Mouse (Mus musculus): ENCODE results near the gene Olfr718-ps1. TPM values are rescaled to one million over a fixed set of nuclear protein-coding genes. Genes with fewer than 3 reads are reported as not detected.

Olfr718-ps1 gene
- polyA plus RNA-seq, 1 experiment from 2014 or later: not detected

GRCm38 (mm10) chr5:143127837-143128236, 19.5 kb downstream of the Olfr718-ps1 start:
- peaks cover 44% of the 10 kb centered on the region for H3K27me3 ChIP-seq
- 64% methylated on average over 8 of the region's 8 CpGs for WGBS (ENCODE audit: insufficient replicate concordance)
- H3K9me3 ChIP-seq (replicated peaks): no peaks in the 10 kb centered on the region
- H3K27ac ChIP-seq: no peak overlapping the region
- H3K9ac ChIP-seq: no peak overlapping the region
- H3K4me3 ChIP-seq (replicated peaks): no peak overlapping the region
- H3K4me2 ChIP-seq: no peak overlapping the region
- no peak for ATAC-seq (ENCODE audit: low read depth)
- H3K4me1 ChIP-seq (replicated peaks): peaks cover 5% of the 10 kb centered on the region
- no peak for DNase-seq
- no peaks in the 10 kb centered on the region for H3K36me3 ChIP-seq

- H3K36me3 ChIP-seq: no peaks in the 10 kb centered on the region
- peaks cover 44% of the 10 kb centered on the region for H3K27me3 ChIP-seq
- no peaks in the 10 kb centered on the region for H3K4me1 ChIP-seq (replicated peaks)
- H3K9me3 ChIP-seq (replicated peaks): no peaks in the 10 kb centered on the region
- ATAC-seq (ENCODE audit: low read depth) (no peak), DNase-seq (no peak)
- 60% methylated on average over 4 of the region's 4 CpGs for WGBS (ENCODE audit: insufficient replicate concordance)
- H3K27ac ChIP-seq: no peak overlapping the region
- no peak overlapping the region for H3K9ac ChIP-seq
- no peak overlapping the region for H3K4me3 ChIP-seq (replicated peaks)
- H3K4me2 ChIP-seq: no peak overlapping the region
Measured at GRCm38 (mm10) chr5:143126908-143127307, 20.5 kb downstream of the Olfr718-ps1 start.

- Histone ChIP-seq H3K36me3 (no peaks in the 10 kb centered on the region), H3K27me3 (peaks cover 47% of the 10 kb centered on the region), H3K9ac (no peak overlapping the region), H3K4me1 (replicated peaks) (no peaks in the 10 kb centered on the region), H3K9me3 (replicated peaks) (no peaks in the 10 kb centered on the region), H3K27ac (no peak overlapping the region), H3K4me3 (replicated peaks) (no peak overlapping the region), H3K4me2 (no peak overlapping the region)
- DNase-seq (no peak), ATAC-seq (ENCODE audit: low read depth) (no peak)
- 74% methylated on average over 9 of the region's 9 CpGs for WGBS (ENCODE audit: insufficient replicate concordance)
Measured at GRCm38 (mm10) chr5:143126089-143126488, 21.3 kb downstream of the Olfr718-ps1 start.

GRCm38 (mm10) chr5:143125601-143126000, 21.8 kb downstream of the Olfr718-ps1 start:
- Histone ChIP-seq H3K4me1 (replicated peaks) (no peaks in the 10 kb centered on the region), H3K9me3 (replicated peaks) (no peaks in the 10 kb centered on the region), H3K27ac (no peak overlapping the region), H3K27me3 (peaks cover 50% of the 10 kb centered on the region), H3K9ac (no peak overlapping the region), H3K4me2 (no peak overlapping the region), H3K36me3 (no peaks in the 10 kb centered on the region), H3K4me3 (replicated peaks) (no peak overlapping the region)
- ATAC-seq (ENCODE audit: low read depth): no peak
- 61% methylated on average over 7 of the region's 7 CpGs for WGBS (ENCODE audit: insufficient replicate concordance)
- no peak for DNase-seq

GRCm38 (mm10) chr5:143124805-143125378, 22.5 kb downstream of the Olfr718-ps1 start:
- peaks cover 54% of the 10 kb centered on the region for H3K27me3 ChIP-seq
- no peak overlapping the region for H3K27ac ChIP-seq
- H3K4me3 ChIP-seq (replicated peaks): no peak overlapping the region
- no peaks in the 10 kb centered on the region for H3K36me3 ChIP-seq
- no peaks in the 10 kb centered on the region for H3K4me1 ChIP-seq (replicated peaks)
- no peak for DNase-seq
- WGBS (ENCODE audit: insufficient replicate concordance): 73% methylated on average over 4 of the region's 4 CpGs
- H3K9me3 ChIP-seq (replicated peaks): no peaks in the 10 kb centered on the region
- no peak for ATAC-seq (ENCODE audit: low read depth)
- no peak overlapping the region for H3K4me2 ChIP-seq
- H3K9ac ChIP-seq: no peak overlapping the region

- H3K4me1 ChIP-seq (replicated peaks): no peaks in the 10 kb centered on the region
- no peak overlapping the region for H3K27ac ChIP-seq
- H3K4me3 ChIP-seq (replicated peaks): no peak overlapping the region
- 21% methylated on average over 1 of the region's 1 CpGs for WGBS (ENCODE audit: insufficient replicate concordance)
- peaks cover under 1% of the 10 kb centered on the region; the same call in 1 of the 2 replicates for H3K9me3 ChIP-seq (replicated peaks)
- DNase-seq: no peak
- peaks cover 37% of the 10 kb centered on the region for H3K27me3 ChIP-seq
- no peaks in the 10 kb centered on the region for H3K36me3 ChIP-seq
- no peak overlapping the region for H3K4me2 ChIP-seq
- no peak overlapping the region for H3K9ac ChIP-seq
- ATAC-seq (ENCODE audit: low read depth): no peak
Measured at GRCm38 (mm10) chr5:143122673-143123072, 24.7 kb downstream of the Olfr718-ps1 start.

GRCm38 (mm10) chr5:143122125-143122524, 25.3 kb downstream of the Olfr718-ps1 start:
- peaks cover 36% of the 10 kb centered on the region for H3K27me3 ChIP-seq
- no peaks in the 10 kb centered on the region for H3K4me1 ChIP-seq (replicated peaks)
- no peak overlapping the region for H3K4me3 ChIP-seq (replicated peaks)
- H3K4me2 ChIP-seq: no peak overlapping the region
- no peaks in the 10 kb centered on the region for H3K36me3 ChIP-seq
- peaks cover 5% of the 10 kb centered on the region for H3K9me3 ChIP-seq (replicated peaks)
- no peak for ATAC-seq (ENCODE audit: low read depth)
- H3K27ac ChIP-seq: no peak overlapping the region
- DNase-seq: no peak
- H3K9ac ChIP-seq: no peak overlapping the region
- 70% methylated on average over 8 of the region's 8 CpGs for WGBS (ENCODE audit: insufficient replicate concordance)

- ATAC-seq (ENCODE audit: low read depth): peak; percentile 91
- WGBS (ENCODE audit: insufficient replicate concordance): under 1% methylated on average over 95 of the region's 110 CpGs
Measured at GRCm38 (mm10) chr5:143112281-143113246, 34.8 kb downstream of the Olfr718-ps1 start, which contains the start of gene Rnf216. Gene Rnf216, minus strand, starts transcription at chr5:143112994.

GRCm38 (mm10) chr5:143106842-143107241, 40.5 kb downstream of the Olfr718-ps1 start:
- no peak for ATAC-seq (ENCODE audit: low read depth)
- H3K36me3 ChIP-seq: peaks cover 6% of the 10 kb centered on the region

More at GRCm38 (mm10) chr5:143112281-143113246, 34.8 kb downstream of the Olfr718-ps1 start, which contains the start of gene Rnf216:
- Histone ChIP-seq H3K4me2 (peak within 1 kb of the TSS; percentile 93), H3K27me3 (no peaks in the 10 kb centered on the region), H3K9me3 (replicated peaks) (peaks cover 3% of the 10 kb centered on the region), H3K4me1 (replicated peaks) (peaks cover 50% of the 10 kb centered on the region), H3K36me3 (peaks cover 6% of the 10 kb centered on the region), H3K9ac (peak within 1 kb of the TSS; percentile 93), H3K27ac (peak within 1 kb of the TSS; percentile 87), H3K4me3 (replicated peaks) (peak within 1 kb of the TSS; percentile 89)
- peak; percentile 89 for DNase-seq

GRCm38 (mm10) chr5:143103231-143103630, 44.1 kb downstream of the Olfr718-ps1 start:
- WGBS (ENCODE audit: insufficient replicate concordance): 87% methylated on average over 2 of the region's 2 CpGs
- peaks cover 58% of the 10 kb centered on the region for H3K4me1 ChIP-seq (replicated peaks)
- no peak overlapping the region for H3K27ac ChIP-seq
- H3K4me3 ChIP-seq (replicated peaks): no peak overlapping the region
- DNase-seq: no peak
- H3K4me2 ChIP-seq: no peak overlapping the region
- H3K9ac ChIP-seq: 0 out of 2 replicates have a peak overlapping the region, but pooled peaks have one; percentile 27
- no peak for ATAC-seq (ENCODE audit: low read depth)
- H3K9me3 ChIP-seq (replicated peaks): no peaks in the 10 kb centered on the region
- no peaks in the 10 kb centered on the region for H3K27me3 ChIP-seq
- H3K36me3 ChIP-seq: peaks cover 3% of the 10 kb centered on the region; the same call in 1 of the 2 replicates

More at GRCm38 (mm10) chr5:143106842-143107241, 40.5 kb downstream of the Olfr718-ps1 start:
- Histone ChIP-seq H3K9me3 (replicated peaks) (no peaks in the 10 kb centered on the region), H3K9ac (no peak overlapping the region), H3K4me1 (replicated peaks) (peaks cover 71% of the 10 kb centered on the region), H3K27me3 (no peaks in the 10 kb centered on the region), H3K4me3 (replicated peaks) (no peak overlapping the region), H3K4me2 (no peak overlapping the region), H3K27ac (no peak overlapping the region)
- DNase-seq: no peak
- 69% methylated on average over 3 of the region's 3 CpGs for WGBS (ENCODE audit: insufficient replicate concordance)

- peaks cover 6% of the 10 kb centered on the region; the same call in 1 of the 2 replicates for H3K36me3 ChIP-seq
- H3K27me3 ChIP-seq: no peaks in the 10 kb centered on the region
- H3K4me1 ChIP-seq (replicated peaks): peaks cover 44% of the 10 kb centered on the region
- WGBS (ENCODE audit: insufficient replicate concordance): 77% methylated on average over 1 of the region's 1 CpGs
- ATAC-seq (ENCODE audit: low read depth) (no peak), DNase-seq (no peak)
- H3K27ac ChIP-seq: peak overlapping the region; percentile 71
- peak overlapping the region; percentile 9; the same call in 1 of the 2 replicates for H3K4me2 ChIP-seq
- H3K9ac ChIP-seq: peak overlapping the region; percentile 50
- no peaks in the 10 kb centered on the region for H3K9me3 ChIP-seq (replicated peaks)
- H3K4me3 ChIP-seq (replicated peaks): no peak overlapping the region
Measured at GRCm38 (mm10) chr5:143101626-143102025, 45.8 kb downstream of the Olfr718-ps1 start.

Data from liver, embryonic 13.5 days (tissue).